Mouse (Mus musculus) left cerebral cortex, adult 18-20 months (tissue): ENCODE measurements at regions not wholly inside any gene's neighbourhood (a gene's known extent, or its start where the extent isn't known, plus 50 kb on each side); places are given as distances from the start of the nearest gene placed in this dataset.
"Not testable (repeated sequence)": the region's sequence is repeated elsewhere in the genome, so short reads cannot be mapped to it uniquely, and the experiment has no call there.

ENCODE experiments used
- DNase-seq, 2 experiments: peaks; one replicate each; pipeline ENCODE4 v3.0.0; 2021 to 2022; ENCODE audit warnings: low spot score in 2 of 2, mixed read lengths in 1 of 2

DNA sequence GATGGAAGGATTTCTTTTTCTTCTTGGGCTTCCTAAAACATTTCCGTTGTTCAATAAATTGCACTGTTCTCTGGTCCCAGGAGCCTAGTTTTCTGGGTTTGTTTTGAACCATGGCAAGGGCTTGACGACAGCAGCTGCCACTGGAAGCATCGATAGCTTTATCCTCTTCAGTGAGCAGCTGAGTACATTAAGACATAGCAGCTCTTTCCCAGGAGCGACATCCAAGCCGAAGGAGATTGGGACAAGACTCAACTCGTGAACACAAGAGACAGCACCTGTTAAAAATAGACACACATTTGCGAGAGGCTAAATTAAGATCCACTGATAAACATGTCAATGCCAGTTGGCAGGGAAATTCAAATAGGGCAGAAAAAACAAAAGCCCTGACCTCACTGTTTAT is 194.7 kb upstream of the Rhobtb1 start:
- DNase-seq = no peak

DNA sequence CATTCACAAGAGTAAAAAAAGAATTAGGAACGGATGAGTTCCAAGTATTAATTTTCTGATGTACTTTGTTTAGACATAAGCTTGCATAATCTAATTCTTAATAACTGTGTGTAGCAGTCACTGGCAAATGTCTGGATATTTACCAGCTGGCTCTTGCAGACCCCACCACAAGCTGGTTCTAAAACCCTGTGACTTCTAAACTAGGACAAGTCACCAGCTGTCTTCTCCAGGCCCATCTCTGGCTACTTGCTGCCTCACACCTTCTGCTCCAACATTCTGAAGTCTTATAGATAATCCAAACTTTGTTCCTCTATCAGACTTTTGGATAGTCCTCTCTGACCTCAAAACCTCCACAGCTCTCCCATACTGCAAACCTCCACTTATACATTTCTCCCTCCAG is 189.9 kb upstream of the Rhobtb1 start:
- no peak for DNase-seq

DNA sequence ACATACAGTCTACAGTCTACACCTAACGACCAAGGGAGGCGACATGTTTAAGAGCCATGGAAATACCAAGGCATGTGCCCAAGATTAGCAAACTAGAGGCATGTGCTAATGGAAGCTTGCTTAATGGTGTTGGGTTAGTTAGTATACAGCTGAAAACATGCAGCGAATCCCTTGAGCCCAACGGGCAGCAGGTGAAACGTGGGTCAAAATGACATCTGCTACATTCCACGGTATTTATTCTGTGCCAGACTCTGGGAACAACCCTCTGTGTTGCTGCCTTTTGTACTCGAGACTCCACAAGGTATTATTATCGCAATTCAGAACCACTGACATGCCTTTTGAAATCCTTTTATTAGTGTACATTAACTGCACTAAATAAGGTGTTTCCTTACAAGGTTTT is 188.1 kb upstream of the Rhobtb1 start:
- DNase-seq = no peak

DNA sequence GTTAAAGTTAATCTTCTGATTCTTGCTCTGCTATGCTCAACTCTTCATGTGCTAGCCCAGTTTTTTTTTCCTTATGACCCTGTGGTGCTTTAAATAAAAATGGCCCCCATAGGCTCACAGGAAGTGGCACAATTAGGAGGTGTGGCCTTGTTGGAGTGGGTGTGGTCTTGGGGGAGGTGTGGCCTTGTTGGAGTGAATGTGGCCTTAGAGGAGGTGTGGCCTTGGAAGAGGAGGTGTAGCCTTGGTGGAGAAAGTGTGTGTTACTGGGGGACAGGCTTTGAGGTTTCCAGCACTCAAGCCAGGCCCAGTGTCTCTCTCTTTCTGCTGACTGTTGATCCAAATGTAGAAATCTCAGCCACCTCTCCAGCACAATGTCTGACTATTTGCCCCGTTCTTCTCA is 186.0 kb upstream of the Rhobtb1 start:
- no peak for DNase-seq

DNA sequence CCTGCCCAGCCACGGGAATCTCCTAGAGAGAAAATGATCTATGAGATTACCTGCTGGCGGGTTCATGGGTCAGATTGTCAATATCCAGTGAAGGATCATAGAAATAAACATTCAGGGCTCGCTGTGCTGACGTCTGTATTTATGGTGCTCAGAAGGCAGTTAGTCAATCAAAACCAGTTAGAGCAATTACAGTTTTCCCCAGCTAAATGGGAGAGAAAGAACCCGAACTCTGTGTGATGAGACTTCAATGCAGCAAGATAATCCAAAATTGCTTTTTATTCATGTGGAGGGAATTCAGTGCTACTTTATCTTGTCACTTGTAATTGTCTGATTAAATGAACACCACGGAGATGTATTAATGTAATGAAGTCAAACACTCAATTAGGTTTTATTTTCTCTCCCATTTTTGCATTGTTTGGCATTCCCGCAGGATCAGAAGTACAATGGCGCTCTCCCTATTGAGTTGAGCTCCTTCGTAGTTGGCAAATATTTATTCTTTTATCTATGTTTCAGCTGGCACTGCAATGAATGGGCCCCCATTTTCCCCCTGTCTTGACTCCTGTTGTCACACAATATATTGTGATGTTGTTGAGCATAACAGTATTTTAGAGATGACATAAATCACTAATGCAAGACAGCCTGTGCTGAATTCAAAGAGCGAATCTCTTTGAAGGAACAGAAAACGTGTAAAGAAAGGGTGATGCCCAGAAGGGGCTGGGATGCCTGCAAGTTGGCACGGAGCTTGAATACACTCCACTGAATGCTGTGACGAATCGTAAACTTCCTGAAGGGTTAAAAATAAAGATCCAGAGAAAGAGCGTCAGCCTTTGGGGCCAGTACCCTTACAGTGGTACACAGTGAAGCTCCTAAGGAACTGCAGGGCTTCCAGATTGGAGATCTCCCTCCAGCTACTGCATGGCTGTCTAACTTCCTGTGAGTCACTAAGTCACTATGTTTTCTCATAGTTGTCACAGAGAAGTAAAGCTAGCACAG is 183.0 kb upstream of the Rhobtb1 start:
- no peak for DNase-seq

DNA sequence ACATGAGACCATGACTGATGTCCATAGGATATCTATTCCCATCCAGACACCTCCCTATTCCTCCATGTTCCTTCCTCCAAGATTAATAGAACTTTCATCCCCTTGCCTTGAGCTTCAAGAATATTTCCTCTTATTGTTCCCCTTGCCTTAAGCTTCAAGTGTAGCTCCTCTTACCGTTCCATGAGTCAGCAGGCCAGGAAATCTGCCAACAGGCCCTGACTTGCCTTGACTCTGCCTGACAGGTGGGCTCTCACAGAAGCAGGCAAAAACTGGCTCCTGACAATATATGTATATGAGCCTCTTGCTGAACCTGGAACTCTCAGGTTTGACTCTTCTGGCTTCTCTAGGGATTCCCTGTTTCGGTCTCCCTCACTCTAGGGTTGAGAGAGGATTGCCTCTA is 180.7 kb upstream of the Rhobtb1 start:
- DNase-seq = no peak

DNA sequence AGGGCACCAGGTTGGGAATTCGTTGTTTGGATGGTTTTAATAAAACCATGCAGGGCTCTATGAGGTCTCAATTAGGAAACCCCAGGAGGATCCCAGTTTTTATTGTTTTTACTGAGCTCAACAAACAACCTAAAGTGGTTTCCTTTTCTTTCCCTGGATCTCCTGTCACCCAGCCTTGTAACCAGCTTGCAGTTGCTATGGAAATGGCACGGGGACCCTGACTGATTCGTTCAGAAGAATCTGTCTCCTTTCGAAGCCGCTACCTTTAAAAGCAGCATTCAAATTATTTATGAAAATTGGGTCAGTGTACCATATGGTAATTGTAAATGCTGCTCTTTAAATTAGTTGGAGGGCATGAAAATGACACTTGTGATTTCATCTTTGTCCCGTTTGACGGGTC is 176.5 kb upstream of the Rhobtb1 start:
- DNase-seq = no peak

DNA sequence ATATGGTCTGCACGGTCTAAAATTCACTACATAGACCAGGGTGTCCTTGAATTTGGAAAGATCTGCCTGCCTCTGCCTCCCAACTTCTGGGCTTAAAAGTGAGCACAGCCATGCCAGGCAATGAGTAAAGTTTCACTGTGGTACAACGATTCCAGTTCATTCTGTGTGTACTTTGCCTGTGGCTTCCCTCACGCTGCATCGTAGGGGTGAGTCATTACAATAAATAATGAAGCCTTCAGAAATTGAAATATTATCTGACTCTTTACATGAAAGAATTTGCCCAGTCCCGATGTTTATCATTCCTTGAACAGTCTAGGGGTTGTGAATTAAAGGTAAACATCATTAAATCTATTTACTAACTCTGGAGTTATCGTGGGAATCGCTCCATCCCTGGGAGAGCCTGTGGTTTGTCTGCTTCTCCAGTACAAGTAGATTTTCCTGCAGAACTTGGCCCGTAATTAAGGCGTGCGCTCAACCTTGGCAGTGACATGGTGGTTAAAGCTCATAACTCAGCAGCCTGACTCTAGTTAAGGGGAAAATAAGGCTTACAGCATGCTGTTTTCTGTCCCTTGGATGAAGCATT is 174.7 kb upstream of the Rhobtb1 start:
- DNase-seq = no peak

DNA sequence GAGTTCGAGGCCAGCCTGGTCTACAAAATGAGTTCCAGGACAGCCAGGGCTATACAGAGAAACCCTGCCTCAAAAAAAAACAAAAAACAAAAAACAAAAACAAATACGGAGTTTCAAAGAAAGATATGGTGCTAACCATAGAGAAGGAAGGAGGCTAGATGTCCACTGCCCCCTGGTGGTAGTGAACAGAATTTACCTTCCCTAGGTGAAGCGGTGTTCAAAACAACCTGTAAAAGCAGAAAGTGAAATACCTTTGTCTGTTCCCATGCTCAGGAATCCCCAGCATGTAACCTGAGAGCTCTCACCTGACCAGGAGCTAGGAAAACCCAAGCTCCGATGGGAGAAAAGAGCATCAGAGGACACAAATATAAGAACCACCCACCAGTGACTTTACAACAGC is 173.1 kb upstream of the Rhobtb1 start:
- DNase-seq = peak in 1 of 2 experiments; percentile 2

DNA sequence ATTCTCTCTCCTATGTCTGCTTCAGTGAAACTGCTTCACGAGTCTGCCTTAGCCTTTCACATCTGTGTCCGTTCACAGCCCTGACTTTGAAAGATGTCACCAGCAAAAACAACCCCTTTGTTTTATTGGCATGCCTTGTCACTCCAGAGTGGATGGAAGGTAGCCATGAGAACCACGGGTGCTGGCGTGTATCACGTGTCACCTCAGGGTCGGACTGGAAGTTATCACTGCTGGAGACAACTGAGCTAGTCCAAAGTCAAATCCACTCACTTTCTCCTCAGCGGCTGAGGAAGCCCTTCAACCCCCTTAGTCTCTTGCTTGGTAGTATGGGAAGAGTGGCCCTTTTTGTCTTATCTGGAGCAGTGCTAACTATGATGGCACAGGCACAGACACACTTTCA is 171.3 kb upstream of the Rhobtb1 start:
- DNase-seq = no peak

DNA sequence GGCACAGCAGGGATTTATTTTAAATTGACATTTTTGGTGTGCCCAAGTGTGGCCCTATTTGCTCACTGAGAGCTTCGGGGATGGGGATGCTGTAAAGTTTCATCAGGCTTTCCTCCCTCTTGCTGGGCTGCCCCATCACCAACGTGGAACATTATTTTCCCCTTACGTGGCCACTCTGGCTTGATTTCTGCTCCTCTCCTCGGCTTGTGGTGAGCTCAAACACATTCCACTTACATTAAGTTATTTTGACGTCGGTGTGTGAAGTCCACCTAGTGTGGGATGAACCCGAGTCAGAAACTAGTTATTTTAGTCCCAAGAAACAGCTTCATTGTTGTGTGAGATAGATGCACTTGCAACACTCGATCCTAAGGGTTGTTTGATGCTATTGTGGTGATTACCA is 168.9 kb upstream of the Rhobtb1 start:
- no peak for DNase-seq

DNA sequence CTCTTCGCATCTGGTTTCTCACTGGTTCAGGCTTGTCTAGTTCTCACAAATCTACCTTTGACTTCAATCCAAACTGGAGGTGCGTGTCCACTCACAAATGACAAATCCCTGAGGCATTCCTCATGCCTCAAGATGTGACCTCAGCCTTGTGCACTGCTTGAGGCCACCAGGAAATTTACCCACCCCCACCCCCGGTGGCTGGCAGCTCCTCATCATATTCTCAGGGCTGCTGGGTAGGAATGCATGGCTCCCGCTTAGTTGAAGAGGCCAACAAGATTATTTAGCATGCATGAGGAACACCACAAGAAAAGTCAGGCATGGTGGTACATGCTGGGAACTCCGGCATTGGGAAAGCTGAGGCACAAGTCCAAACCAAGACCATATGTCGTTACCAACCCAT is 160.7 kb upstream of the Rhobtb1 start:
- DNase-seq = no peak

DNA sequence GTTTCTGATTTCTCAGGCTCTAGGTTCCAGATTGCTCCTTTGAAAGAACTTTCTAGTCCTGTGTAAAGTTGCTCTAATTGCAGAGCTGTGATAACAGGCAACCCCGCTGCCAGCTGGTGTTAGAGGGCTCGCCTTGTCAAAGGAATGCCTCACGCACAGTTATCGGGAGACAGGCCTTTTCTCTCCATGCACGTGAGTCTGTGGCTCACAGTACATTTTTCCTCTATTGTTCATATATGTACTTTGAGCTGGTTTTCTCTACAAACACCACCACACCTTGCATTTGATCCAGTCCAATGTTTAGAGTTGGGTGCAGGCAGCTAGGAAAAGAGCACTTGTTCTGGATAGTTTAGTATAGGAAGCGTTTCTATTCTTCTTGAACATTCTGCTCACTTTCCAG is 151.6 kb upstream of the Rhobtb1 start:
- no peak for DNase-seq

DNA sequence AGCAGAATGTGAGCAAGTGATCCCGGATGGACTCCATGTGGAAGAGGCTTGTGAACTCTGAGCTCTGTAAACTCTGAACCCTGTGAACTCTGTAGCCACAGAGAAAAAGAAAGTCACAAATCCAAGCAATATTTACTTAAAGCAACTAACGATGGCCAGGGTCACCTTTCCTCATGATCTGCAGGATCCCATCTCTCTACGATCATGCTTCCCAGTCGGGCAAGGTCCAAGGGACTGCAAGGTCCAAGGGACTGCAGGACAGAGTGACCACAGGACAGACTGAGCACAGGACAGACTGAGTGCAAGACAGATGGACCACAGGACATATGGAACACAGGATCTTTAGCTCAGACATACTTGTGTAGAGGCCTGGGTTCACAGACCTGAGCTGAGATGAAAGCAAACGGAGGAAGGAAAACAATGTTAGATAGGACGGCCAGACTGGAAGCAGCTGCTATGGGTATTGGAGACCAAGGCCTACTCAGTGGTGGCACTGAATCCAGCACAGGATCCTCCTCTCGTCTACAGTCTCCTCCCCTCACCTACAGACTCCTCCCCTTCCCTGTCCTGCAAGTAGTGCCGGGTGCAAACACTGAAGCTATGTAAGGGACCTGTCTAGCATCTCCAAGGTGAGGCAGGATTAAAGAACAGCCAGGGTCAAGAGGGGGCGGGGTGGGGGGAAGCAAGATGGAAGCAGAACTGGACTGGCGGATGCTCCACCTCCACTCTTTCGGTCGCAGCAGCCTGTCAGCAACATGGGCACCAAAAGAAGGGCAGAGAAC is 149.4 kb upstream of the Rhobtb1 start:
- no peak for DNase-seq

DNA sequence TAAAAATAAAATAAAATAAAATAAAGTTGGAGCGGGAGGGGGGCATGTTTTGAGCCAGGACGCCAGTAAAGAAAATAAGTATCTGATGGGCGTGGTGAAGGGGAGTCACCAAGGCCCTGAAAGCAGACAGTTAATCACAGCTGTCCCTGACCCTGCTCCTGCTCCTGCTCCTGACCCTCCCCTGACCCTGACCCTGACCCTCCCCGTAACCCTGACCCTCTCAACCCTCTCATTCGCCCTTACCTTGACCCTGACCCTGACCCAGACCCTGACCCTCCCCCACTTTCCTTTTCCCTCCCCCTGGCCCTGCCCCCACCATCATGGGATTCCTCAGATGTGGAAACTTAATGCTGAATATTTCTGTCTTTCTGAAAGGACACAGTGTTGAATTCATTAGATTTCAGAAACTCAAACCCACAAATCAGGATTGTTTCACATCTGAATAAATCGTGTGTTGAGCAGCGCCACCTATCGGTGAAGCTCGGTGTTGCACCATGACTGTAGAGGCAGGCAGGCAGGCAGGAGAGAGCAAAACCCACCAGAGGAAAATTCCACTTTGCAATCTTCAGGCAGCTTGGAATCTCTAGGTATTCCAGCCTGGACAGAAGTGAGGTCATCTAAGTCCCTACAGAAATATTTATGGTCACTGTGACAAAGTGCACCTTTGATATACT is 145.9 kb upstream of the Rhobtb1 start:
- DNase-seq = peak; percentile 80 to 91

DNA sequence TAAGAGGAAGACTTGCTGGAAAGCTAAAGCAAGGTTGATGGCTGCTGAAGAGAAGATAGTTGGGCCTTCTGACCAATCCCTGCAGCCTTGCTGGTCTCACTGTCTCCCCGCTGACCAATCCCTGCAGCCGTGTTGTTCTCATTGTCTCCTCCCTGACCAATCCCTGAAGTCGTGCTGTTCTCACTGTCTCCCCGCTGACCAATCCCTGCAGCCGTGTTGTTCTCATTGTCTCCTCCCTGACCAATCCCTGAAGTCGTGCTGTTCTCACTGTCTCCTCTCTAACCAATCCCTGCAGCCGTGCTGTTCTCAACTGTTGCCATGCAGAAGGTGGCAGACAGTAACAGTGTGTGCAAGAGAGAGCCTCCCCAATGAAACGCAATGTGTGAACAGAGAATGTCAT is 142.6 kb upstream of the Rhobtb1 start:
- not testable (repeated sequence) for DNase-seq

DNA sequence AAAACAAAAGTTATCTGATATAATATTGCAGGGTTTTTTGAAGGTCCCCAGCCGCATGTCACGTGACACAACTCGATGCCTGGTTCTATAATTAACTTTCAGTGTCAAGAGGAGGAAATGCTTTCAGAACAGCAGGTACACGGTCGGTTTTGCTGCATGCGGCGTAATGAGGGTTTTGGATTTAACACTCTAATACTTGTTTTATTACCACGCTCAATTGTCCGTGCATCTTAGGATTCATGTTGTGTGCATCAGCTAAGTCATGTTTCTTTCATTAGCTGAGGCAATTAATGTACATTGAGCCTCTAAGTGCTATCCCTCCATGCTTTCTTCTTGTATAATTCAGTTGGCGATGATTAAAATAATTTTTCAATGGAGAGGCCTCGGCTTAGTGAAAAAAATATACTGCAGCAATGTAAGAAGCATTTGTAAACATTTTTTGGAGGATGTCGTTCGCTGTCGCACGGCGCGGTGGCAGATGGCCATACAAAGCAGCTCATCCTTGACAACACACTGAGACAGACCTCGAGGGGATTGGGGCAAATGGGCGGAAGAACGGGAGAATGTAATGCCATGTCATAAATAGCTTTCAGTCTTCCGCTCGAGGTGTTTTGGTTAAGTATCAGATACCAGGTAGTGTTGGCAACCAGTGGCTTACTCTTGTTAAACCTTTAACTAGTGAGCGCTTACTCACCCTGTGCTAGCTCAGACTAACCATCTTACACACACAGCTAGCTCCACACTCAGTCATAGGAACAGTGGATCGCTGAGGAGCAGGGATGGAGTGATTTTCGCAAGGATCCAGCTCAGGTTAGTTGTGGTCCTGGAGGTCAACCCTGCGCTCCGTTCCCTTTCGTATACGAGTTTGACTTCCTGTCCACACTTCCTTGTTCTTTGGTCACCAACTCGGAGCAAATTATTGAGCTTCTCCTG is 130.2 kb upstream of the Rhobtb1 start:
- no peak for DNase-seq

DNA sequence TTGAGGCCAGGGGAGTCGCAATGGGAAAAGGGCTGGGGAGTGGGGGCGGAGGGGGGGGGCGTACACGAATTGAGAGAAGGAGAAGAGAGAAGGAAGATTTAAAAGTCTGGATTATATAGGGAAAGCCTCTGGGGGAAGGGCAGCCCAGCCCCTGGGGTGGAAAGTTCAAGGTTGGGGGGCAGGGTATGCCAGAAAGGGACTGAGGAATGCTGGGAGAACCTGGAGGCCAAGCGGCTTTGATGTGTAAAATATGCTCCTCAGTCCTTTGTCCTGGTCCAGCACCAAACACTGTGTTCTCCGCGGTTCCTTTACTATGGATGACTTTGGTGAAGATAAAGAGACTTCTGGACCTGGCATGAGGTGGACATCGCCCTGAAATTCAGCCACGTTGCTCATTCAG is 117.8 kb upstream of the Rhobtb1 start:
- DNase-seq = no peak

DNA sequence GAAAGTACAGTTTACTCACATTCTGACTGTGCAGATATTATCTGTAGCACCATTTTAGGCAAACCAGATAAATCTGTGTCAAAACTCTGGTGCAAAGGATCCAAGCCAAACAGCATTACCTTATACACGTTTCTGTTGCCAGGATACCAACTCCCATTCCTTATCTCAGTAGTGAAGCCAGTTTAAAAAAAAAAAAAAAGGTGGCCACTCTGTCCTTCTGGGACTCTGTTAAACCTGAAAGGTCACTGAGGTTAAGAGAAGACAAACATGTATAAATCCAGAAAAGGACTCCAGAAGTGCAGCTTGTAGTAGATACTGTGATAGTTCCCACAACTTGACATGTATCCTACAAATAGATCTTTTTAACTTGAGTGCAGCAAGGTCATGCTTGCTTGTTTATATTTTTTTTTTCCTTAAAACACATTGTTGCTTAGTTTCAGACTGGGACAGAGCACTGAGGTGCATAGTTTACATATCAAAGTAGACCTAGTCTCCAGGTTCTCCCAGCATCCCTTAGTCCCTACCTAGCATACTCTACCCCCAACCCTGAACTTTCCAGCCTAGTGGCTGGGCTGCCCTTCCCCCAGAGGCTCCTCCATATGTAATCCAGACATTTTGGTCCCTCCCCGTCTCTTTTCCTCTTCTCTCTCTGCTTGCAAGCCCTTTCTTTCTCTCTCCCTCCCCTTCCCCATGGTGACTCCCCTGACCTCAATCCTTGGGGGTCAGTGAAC is 116.7 kb upstream of the Rhobtb1 start:
- DNase-seq = no peak

DNA sequence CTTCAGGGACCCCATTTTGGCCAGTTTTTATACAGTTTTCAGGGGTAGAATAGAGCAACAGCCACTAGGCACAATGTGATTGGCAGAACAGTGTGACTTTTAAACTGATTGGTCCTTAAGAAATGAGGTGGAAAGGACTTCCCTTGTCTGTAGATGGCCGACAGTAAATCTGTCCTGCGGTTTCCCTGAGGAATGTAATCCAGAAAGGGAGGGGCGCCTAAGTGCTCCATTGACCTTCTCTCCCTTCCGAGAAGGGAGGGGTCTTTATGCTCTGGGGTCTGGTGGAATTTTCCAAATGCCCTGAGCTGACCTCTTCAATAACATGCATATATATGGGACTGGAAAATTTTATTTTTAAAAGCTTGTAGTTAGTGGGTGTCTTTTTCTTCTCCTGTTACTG is 115.7 kb upstream of the Rhobtb1 start:
- not testable (repeated sequence) for DNase-seq
